In genomic region chr4:150426098-150426879, GRCm38 (mm10) we compare ENCODE assay signal across 9 mouse cellular contexts.
DNase-seq lines count a peak whose midpoint lies in the region; ATAC-seq and TF ChIP-seq lines count a peak whose summit lies in the region.
"Had no signal": no experiment of that assay in that cellular context is flagged by ENCODE, and none has a peak within 500 bp of the region (broad histone marks: within the 10 kb centered on the region; RNA-seq: fewer than 3 reads in every experiment).

No protein-coding gene starts in this region.

- ATAC-seq in lung, embryonic 16.5 days (ENCODE audit: low read depth) = peak; percentile 38
- peak; percentile 73 for ATAC-seq in forebrain, embryonic 11.5 days (replicated peaks; ENCODE audit: low FRiP score)
- no peak for ATAC-seq in hindbrain, embryonic 15.5 days (ENCODE audit: low FRiP score, low read depth)
- peak; percentile 17; the same call in 1 of the 2 replicates for ATAC-seq in neural tube, embryonic 12.5 days (ENCODE audit: low FRiP score, low read depth)

- H3K27me3 ChIP-seq in lung, embryonic 16.5 days (ENCODE audit: control insufficient read depth, insufficient read depth, low read depth, low read length) = no peaks in the 10 kb centered on the region
- H3K27me3 ChIP-seq in forebrain, embryonic 11.5 days (ENCODE audit: control insufficient read depth, insufficient read depth, low read length) = no peaks in the 10 kb centered on the region
- no peaks in the 10 kb centered on the region for H3K27me3 ChIP-seq in hindbrain, embryonic 15.5 days
- H3K27me3 ChIP-seq in neural tube, embryonic 12.5 days (replicated peaks) = no peaks in the 10 kb centered on the region

- peaks cover 9% of the 10 kb centered on the region for H3K4me1 ChIP-seq in lung, embryonic 16.5 days (replicated peaks; ENCODE audit: control insufficient read depth, insufficient read depth, low read length)
- peaks cover 3% of the 10 kb centered on the region; the same call in 1 of the 2 replicates for H3K4me1 ChIP-seq in lung, adult 2 months (ENCODE audit: control insufficient read depth, insufficient read depth, low read length)
- peaks cover 23% of the 10 kb centered on the region for H3K4me1 ChIP-seq in forebrain, embryonic 11.5 days (replicated peaks; ENCODE audit: control insufficient read depth, insufficient read depth, low read length)
- H3K4me1 ChIP-seq in hindbrain, embryonic 15.5 days (replicated peaks) = peaks cover 39% of the 10 kb centered on the region
- H3K4me1 ChIP-seq in neural tube, embryonic 12.5 days = peaks cover 33% of the 10 kb centered on the region

- no peaks in the 10 kb centered on the region for H3K9me3 ChIP-seq in lung, embryonic 16.5 days (ENCODE audit: control insufficient read depth, low read length)
- H3K9me3 ChIP-seq in forebrain, embryonic 11.5 days (ENCODE audit: control insufficient read depth, low read length) = no peaks in the 10 kb centered on the region
- no peaks in the 10 kb centered on the region for H3K9me3 ChIP-seq in hindbrain, embryonic 15.5 days
- no peaks in the 10 kb centered on the region for H3K9me3 ChIP-seq in neural tube, embryonic 12.5 days

- 0 out of 2 replicates have a peak overlapping the region, but pooled peaks have one; percentile 9 for H3K4me2 ChIP-seq in lung, embryonic 16.5 days (ENCODE audit: low read depth, low read length)
- H3K4me2 ChIP-seq in forebrain, embryonic 11.5 days (ENCODE audit: low read depth, low read length, severe bottlenecking) = no peak overlapping the region
- H3K4me2 ChIP-seq in hindbrain, embryonic 15.5 days = peak overlapping the region; percentile 21
- peak overlapping the region; percentile 18; the same call in 1 of the 2 replicates for H3K4me2 ChIP-seq in neural tube, embryonic 12.5 days (replicated peaks)

- TF ChIP-seq POLR2A in lung, adult 2 months (IDR thresholded peaks at IDR 0.05; ENCODE audit: borderline replicate concordance, extremely low read depth, low read depth, low read length) = no peak

- H3K27ac ChIP-seq in lung, embryonic 16.5 days (ENCODE audit: low read length) = 0 out of 2 replicates have a peak overlapping the region, but pooled peaks have one; percentile 16
- H3K27ac ChIP-seq in forebrain, embryonic 11.5 days (ENCODE audit: low read depth, low read length) = peak overlapping the region; percentile 79
- peak overlapping the region; percentile 79 for H3K27ac ChIP-seq in hindbrain, embryonic 15.5 days (replicated peaks)
- H3K27ac ChIP-seq in neural tube, embryonic 12.5 days = peak overlapping the region; percentile 38

- no peak for TF ChIP-seq CTCF in lung, adult 2 months (IDR thresholded peaks at IDR 0.05; ENCODE audit: insufficient read depth, low read length)

- 47% methylated on average over 8 of the region's 8 CpGs for WGBS in lung, embryonic 16.5 days
- WGBS in lung, adult 2 months = 52% methylated on average over 8 of the region's 8 CpGs
- 35% methylated on average over 8 of the region's 8 CpGs for WGBS in forebrain, embryonic 11.5 days
- 30% methylated on average over 8 of the region's 8 CpGs for WGBS in hindbrain, embryonic 15.5 days
- WGBS in neural tube, embryonic 12.5 days = 43% methylated on average over 8 of the region's 8 CpGs

- no peak overlapping the region for H3K4me3 ChIP-seq in lung, embryonic 16.5 days (ENCODE audit: low read length)
- H3K4me3 ChIP-seq in lung, adult 2 months (replicated peaks; ENCODE audit: extremely low read depth, low read depth, low read length) = no peak overlapping the region
- no peak overlapping the region for H3K4me3 ChIP-seq in forebrain, embryonic 11.5 days (ENCODE audit: low read depth, low read length)
- no peak overlapping the region for H3K4me3 ChIP-seq in hindbrain, embryonic 15.5 days
- H3K4me3 ChIP-seq in neural tube, embryonic 12.5 days = no peak overlapping the region

- H3K36me3 ChIP-seq in lung, embryonic 16.5 days (ENCODE audit: control insufficient read depth, insufficient read depth, low read length) = no peaks in the 10 kb centered on the region
- H3K36me3 ChIP-seq in forebrain, embryonic 11.5 days (ENCODE audit: control insufficient read depth, insufficient read depth, low read length) = no peaks in the 10 kb centered on the region; the same call in 1 of the 2 replicates
- no peaks in the 10 kb centered on the region for H3K36me3 ChIP-seq in hindbrain, embryonic 15.5 days
- H3K36me3 ChIP-seq in neural tube, embryonic 12.5 days = peaks cover 10% of the 10 kb centered on the region; the same call in 1 of the 2 replicates

- no peak for DNase-seq in lung, adult 2 months
- no peak for DNase-seq in forebrain, embryonic 11.5 days (ENCODE audit: low spot score)
- DNase-seq in adrenal gland, adult 8-10 months = no peak
- DNase-seq in cerebellum, adult 9-11 months = no peak
- DNase-seq: right cerebral cortex, postnatal 14 days; thymus, postnatal 14 days had no signal

- no peak overlapping the region for H3K9ac ChIP-seq in lung, embryonic 16.5 days (ENCODE audit: low read length)
- peak overlapping the region; percentile 46 for H3K9ac ChIP-seq in forebrain, embryonic 11.5 days (ENCODE audit: low read length)
- H3K9ac ChIP-seq in hindbrain, embryonic 15.5 days = no peak overlapping the region
- H3K9ac ChIP-seq in neural tube, embryonic 12.5 days = peak overlapping the region; percentile 14; the same call in 1 of the 2 replicates

Comparison
In these comparisons a context has a peak if more than half of its experiments do, and no peak if none do; other contexts are left out.
1. H3K27ac ChIP-seq: peak in every context shown above with its lines; median percentile 79 in forebrain, embryonic 11.5 days; 79 in hindbrain, embryonic 15.5 days; 38 in neural tube, embryonic 12.5 days; 16 in lung, embryonic 16.5 days.
2. H3K9ac ChIP-seq: peak in forebrain, embryonic 11.5 days (single experiment) and neural tube, embryonic 12.5 days (single experiment); none in lung, embryonic 16.5 days (single experiment) and hindbrain, embryonic 15.5 days (single experiment).